Mouse (Mus musculus): ENCODE results near the gene Ap5z1.

Ap5z1 gene

DNA sequence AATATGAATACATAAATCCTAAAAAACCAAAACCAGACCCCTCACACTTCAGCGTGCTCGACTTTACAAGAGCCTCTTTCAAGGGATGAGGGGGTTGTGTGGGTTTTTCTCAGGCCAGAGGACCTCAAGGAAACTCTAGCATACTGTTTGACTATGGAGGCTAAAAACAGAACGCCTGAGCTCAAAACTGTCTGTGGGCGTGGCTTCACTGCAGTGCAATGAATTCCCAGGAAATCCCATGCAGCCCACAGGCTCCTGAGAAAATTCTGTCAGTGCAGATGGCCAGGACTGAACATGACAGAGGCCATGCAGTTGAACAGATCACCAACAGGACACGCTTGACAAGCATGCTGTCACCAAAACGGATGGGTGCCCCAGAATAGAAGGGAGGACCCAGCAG, 55.2 kb downstream of the Ap5z1 start:
- in situ Hi-C loops (cut with MboI, MseI) = no loop called here

DNA sequence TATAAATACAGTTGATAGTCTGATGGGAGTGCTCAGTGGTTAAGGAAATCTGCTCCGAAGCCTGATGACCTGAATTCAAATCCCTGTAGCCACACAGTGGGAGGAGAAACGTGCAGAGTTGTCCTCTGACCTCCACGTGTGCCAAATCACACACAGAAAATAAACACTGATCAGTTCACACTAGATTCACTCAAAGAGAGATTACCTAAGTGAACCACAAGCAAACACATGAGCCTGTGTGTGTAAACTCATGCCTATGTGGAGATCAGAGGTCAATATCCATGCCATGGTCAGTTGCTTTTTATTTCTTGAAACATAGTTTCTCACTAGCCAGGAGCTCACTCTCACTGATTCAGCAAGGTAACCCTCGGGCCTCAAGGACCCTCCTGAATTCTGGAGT, 56.6 kb downstream of the Ap5z1 start:
- in situ Hi-C loops (cut with MboI, MseI) = no loop called here

DNA sequence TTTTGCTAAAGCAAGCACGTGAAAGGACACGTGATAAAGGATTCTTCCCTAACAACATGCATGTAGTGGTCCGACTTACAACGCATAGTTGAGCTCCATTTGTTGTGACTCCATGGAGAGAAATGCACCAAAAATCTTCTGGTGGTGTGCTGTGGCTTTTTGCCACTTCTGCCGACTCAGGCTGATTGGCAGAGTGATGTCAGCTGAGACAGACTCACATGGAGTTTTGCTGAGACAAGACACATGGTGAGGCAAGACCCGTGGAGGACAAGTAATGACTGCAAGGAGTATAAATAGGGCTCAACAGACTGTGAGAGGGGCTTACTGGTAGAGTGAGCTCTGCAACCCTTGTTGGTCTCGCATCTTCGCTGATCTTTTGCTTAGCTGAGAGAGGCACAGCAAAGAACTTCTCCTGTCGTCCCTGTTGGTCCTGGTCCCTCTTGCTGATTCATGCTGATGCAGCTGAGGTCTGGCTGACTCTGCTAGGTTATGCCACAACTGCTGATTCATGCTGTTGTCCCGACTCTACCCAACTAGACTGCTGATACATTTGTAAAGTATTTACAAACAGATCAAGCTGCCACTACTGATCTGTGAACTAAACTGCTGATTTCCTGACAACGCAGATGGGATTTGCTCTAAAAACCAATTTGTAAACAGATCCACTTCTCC, 57.6 kb downstream of the Ap5z1 start:
- in situ Hi-C loops (cut with MboI, MseI) = no loop called here

DNA sequence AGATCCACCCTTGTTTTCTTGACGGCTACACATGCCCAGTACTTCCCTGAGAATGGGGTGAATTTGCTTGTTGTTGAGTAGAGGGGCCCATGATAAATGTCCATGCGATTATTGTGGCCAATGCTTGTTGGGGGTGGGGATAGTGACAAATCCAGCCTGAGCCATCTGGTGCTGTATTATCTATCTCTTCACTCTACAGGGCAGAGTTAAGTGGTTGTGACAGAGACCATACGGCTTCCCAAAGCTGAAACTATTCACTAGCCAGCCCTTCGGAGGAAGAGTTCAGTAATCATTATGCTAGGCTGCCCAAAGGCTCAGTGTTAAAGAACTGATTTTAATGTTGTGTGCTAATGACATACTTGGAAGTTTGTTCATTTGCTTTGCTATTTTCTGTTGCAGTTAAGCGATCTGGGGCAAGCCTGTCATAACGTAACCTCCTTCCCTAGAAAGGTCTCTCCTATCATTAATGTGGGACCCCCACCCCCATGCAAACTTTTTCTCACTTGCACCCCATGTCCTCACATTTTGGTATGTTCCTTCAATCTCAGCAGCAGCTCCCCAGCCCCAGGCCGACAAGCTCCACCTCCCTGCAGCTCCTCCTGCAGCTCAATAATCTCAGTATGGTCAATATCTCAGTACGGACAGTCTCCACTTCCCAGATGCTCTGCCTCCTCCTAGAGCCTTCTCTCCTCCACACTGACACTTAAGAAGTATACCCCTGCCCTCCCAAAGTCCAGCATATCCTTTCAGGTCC, 61.1 kb downstream of the Ap5z1 start:
- in situ Hi-C loops (cut with MboI, MseI) = no loop called here
